Mouse (Mus musculus) bone marrow, adult 2 months (tissue): Measurements from ENCODE around the gene Muc4.

Experiments used
- CTCF ChIP-seq: fragments of 200-500 bp; IDR thresholded peaks from 2 replicates; pipeline ENCODE4 v1.5.1; 2011; ENCODE audit warnings: low read length, control low read depth; ENCODE audit not compliant: control insufficient read depth, insufficient read depth
- POLR2A ChIP-seq: fragments of 200-500 bp; IDR thresholded peaks from 2 replicates; pipeline ENCODE4 v1.6.1; 2011; ENCODE audit warnings: low read depth, mild to moderate bottlenecking, control low read depth, low read length, borderline replicate concordance; ENCODE audit not compliant: control insufficient read depth

GRCm38 (mm10) chr16:32784840-32785239 is 49.2 kb downstream of the Muc4 start:
- TF ChIP-seq POLR2A (no peak), CTCF (no peak)
